Mouse (Mus musculus) cerebellum, adult 2 months (tissue): ENCODE data around the gene Coq10b.

Source experiments
- CTCF ChIP-seq: fragments of 200-500 bp; IDR thresholded peaks from 2 replicates; pipeline ENCODE4 v1.5.1; 2011; ENCODE audit warnings: low read depth, mild to moderate bottlenecking, control low read depth, low read length, moderate library complexity, borderline replicate concordance; ENCODE audit not compliant: insufficient read depth
- POLR2A ChIP-seq: fragments of 200-500 bp; IDR thresholded peaks from 2 replicates; pipeline ENCODE4 v1.6.1; 2011; ENCODE audit warnings: low read length, control low read depth, borderline replicate concordance; ENCODE audit not compliant: insufficient read depth

GRCm38 (mm10) chr1:55089498-55090064 is 37.0 kb downstream of the Coq10b start:
- TF ChIP-seq CTCF, result no peak
- TF ChIP-seq POLR2A, result no peak
